Mouse (Mus musculus): ENCODE results near the gene Wapl.

DNA sequence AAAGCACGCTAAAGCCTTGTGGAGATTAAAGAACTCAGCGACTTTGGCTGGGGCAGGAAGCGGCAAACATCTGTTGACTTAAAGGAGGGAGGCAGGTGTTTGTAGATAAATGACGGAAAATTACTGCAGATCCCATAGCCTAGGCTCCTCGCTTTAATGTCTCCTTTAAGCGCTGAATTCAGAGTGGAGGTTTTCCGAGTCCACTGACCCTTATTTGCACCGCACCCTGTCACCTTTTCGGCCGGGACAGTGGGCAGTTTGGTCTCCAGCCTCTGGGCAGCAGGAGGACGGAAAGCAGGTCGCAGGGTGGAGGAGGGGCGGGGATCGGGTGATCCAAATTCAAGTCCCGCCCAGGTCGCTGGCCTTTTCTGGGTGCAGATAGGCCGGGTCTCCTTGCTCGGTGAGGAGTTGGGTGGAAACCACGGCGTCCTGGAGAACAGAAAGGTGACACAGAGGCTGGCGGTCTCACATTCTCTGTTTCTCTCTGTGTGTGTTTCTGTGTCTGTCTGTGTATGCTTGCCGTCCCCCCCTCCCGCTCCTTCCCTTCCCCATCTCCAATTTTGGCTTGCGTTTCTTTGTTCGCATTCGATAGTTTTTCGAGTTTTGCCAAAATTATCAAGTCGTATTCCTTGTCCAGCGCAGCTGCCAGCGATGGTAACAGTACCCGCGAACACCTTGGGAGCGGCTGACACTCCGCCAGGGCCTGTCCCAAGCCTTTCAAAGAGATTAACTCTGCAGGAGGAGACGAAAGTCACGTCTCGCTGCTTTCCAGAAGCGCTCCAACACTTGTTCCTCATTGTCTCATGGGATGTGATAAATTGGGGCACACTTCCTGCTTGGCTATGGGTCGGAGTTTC is 11.9 kb upstream of the Wapl start:
- TF ChIP-seq POLR2A (IDR thresholded peaks at IDR 0.05; ENCODE audit: insufficient read depth, low read depth, low read length), result no peak
- no peak for TF ChIP-seq CTCF (IDR thresholded peaks at IDR 0.05; ENCODE audit: insufficient read depth, low read depth, low read length)

All from olfactory bulb, adult 2 months (tissue).